Mouse (Mus musculus) thymus, postnatal 4 days (tissue): ENCODE measurements around the gene Gbgt1.

Source experiments
- DNase-seq: peaks from one replicate; pipeline ENCODE4 v3.0.0; 2021

Gbgt1 gene

GRCm38 (mm10) chr2:28532938-28533771, 36.5 kb downstream of the Gbgt1 start:
- peak; percentile 82 for DNase-seq

GRCm38 (mm10) chr2:28533901-28534435, 37.3 kb downstream of the Gbgt1 start:
- no peak for DNase-seq

- no peak for DNase-seq
Observed at GRCm38 (mm10) chr2:28534436-28535262, 38.0 kb downstream of the Gbgt1 start.

- DNase-seq = no peak
Observed at GRCm38 (mm10) chr2:28535263-28535540, 38.5 kb downstream of the Gbgt1 start.

GRCm38 (mm10) chr2:28535650-28536049, 39.0 kb downstream of the Gbgt1 start:
- DNase-seq = no peak

GRCm38 (mm10) chr2:28536166-28536565, 39.5 kb downstream of the Gbgt1 start:
- no peak for DNase-seq

GRCm38 (mm10) chr2:28536766-28537633, 40.3 kb downstream of the Gbgt1 start:
- no peak for DNase-seq

GRCm38 (mm10) chr2:28537634-28537920, 40.9 kb downstream of the Gbgt1 start:
- DNase-seq = no peak

- DNase-seq = no peak
Observed at GRCm38 (mm10) chr2:28537995-28538816, 41.5 kb downstream of the Gbgt1 start.

- no peak for DNase-seq
Observed at GRCm38 (mm10) chr2:28538817-28539128, 42.1 kb downstream of the Gbgt1 start.

GRCm38 (mm10) chr2:28539206-28539605, 42.5 kb downstream of the Gbgt1 start:
- DNase-seq = peak; percentile 42

GRCm38 (mm10) chr2:28539949-28540348, 43.3 kb downstream of the Gbgt1 start:
- peak; percentile 56 for DNase-seq

- DNase-seq = no peak
Observed at GRCm38 (mm10) chr2:28540587-28541227, 44.0 kb downstream of the Gbgt1 start.

- DNase-seq = no peak
Observed at GRCm38 (mm10) chr2:28543894-28544293, 47.2 kb downstream of the Gbgt1 start.

- no peak for DNase-seq
Observed at GRCm38 (mm10) chr2:28545976-28546375, 49.3 kb downstream of the Gbgt1 start.

- no peak for DNase-seq
Observed at GRCm38 (mm10) chr2:28546560-28546959, 49.9 kb downstream of the Gbgt1 start.

GRCm38 (mm10) chr2:28547237-28548172, 50.8 kb downstream of the Gbgt1 start:
- peak; percentile 91 for DNase-seq

- no peak for DNase-seq
Observed at GRCm38 (mm10) chr2:28549157-28549556, 52.5 kb downstream of the Gbgt1 start.

- DNase-seq = no peak
Observed at GRCm38 (mm10) chr2:28552301-28552700, 55.6 kb downstream of the Gbgt1 start.
